10 mouse cellular contexts compared by ENCODE assay signal in genomic region chr2:6869956-6870710, GRCm38 (mm10).
DNase-seq lines count a peak whose midpoint lies in the region; ATAC-seq and TF ChIP-seq lines count a peak whose summit lies in the region.
"Had no signal": no experiment of that assay in that cellular context is flagged by ENCODE, and none has a peak within 500 bp of the region (broad histone marks: within the 10 kb centered on the region; RNA-seq: fewer than 3 reads in every experiment).

No protein-coding gene starts in this region.

- TF ChIP-seq POLR2A in cerebellum, adult 2 months (IDR thresholded peaks at IDR 0.05; ENCODE audit: borderline replicate concordance, insufficient read depth, low read length), result no peak
- TF ChIP-seq POLR2A in olfactory bulb, adult 2 months (IDR thresholded peaks at IDR 0.05; ENCODE audit: insufficient read depth, low read depth, low read length), result no peak

- H3K27ac ChIP-seq in cerebellum, adult 2 months (ENCODE audit: insufficient read depth, low read length), result no peak overlapping the region; the same call in 1 of the 2 replicates
- H3K27ac ChIP-seq in lung, embryonic 14.5 days (ENCODE audit: low read depth), result no peak overlapping the region
- peak overlapping the region; percentile 59 for H3K27ac ChIP-seq in hindbrain, embryonic 15.5 days (replicated peaks)
- peak overlapping the region; percentile 85 for H3K27ac ChIP-seq in olfactory bulb, adult 2 months (ENCODE audit: insufficient read depth, low read depth, low read length)

- WGBS in cerebellum, adult 2 months, result 11% methylated on average over 9 of the region's 9 CpGs
- WGBS in lung, embryonic 14.5 days, result 53% methylated on average over 9 of the region's 9 CpGs
- WGBS in hindbrain, embryonic 15.5 days, result 29% methylated on average over 9 of the region's 9 CpGs
- 15% methylated on average over 9 of the region's 9 CpGs for WGBS in olfactory bulb, adult 2 months

- no peaks in the 10 kb centered on the region for H3K9me3 ChIP-seq in lung, embryonic 14.5 days (ENCODE audit: low read depth, low read length)
- no peaks in the 10 kb centered on the region for H3K9me3 ChIP-seq in hindbrain, embryonic 15.5 days

- H3K36me3 ChIP-seq in lung, embryonic 14.5 days (ENCODE audit: insufficient read depth), result no peaks in the 10 kb centered on the region
- no peaks in the 10 kb centered on the region for H3K36me3 ChIP-seq in hindbrain, embryonic 15.5 days

- H3K9ac ChIP-seq in lung, embryonic 14.5 days, result no peak overlapping the region
- peak overlapping the region; percentile 25 for H3K9ac ChIP-seq in hindbrain, embryonic 15.5 days

- no peak for ATAC-seq in cerebellum, adult (ENCODE audit: insufficient number of reproducible peaks, low FRiP score, low TSS enrichment)
- no peak for ATAC-seq in lung, embryonic 14.5 days (ENCODE audit: insufficient read depth)
- no peak for ATAC-seq in hindbrain, embryonic 15.5 days (ENCODE audit: low FRiP score, low read depth)

- no peak for TF ChIP-seq CTCF in cerebellum, adult 2 months (IDR thresholded peaks at IDR 0.05; ENCODE audit: borderline replicate concordance, insufficient read depth, low read depth, low read length)
- no peak for TF ChIP-seq CTCF in lung, embryonic 14.5 days (IDR thresholded peaks at IDR 0.05; ENCODE audit: low read depth)
- no peak for TF ChIP-seq CTCF in olfactory bulb, adult 2 months (IDR thresholded peaks at IDR 0.05; ENCODE audit: insufficient read depth, low read depth, low read length)

- DNase-seq in cerebellum, adult 2 months, result no peak
- peak; percentile 20 for DNase-seq in lung, embryonic 14.5 days
- no peak for DNase-seq in lung, postnatal 4 days
- no peak for DNase-seq in layer of hippocampus, adult 9-10 months (ENCODE audit: low spot score)
- no peak for DNase-seq in spleen, postnatal 36 days (ENCODE audit: low spot score in 2 of 2)
- DNase-seq: kidney, postnatal 25 days; liver had no signal

- no peaks in the 10 kb centered on the region for H3K27me3 ChIP-seq in cerebellum, adult 2 months (ENCODE audit: control insufficient read depth, insufficient read depth, low read length)
- no peaks in the 10 kb centered on the region; the same call in 1 of the 2 replicates for H3K27me3 ChIP-seq in lung, embryonic 14.5 days (ENCODE audit: insufficient read depth, low read length)
- H3K27me3 ChIP-seq in hindbrain, embryonic 15.5 days, result no peaks in the 10 kb centered on the region

- H3K4me1 ChIP-seq in cerebellum, adult 2 months (ENCODE audit: control insufficient read depth, insufficient read depth, low read length), result peaks cover 10% of the 10 kb centered on the region; the same call in 1 of the 2 replicates
- H3K4me1 ChIP-seq in lung, embryonic 14.5 days (ENCODE audit: insufficient read depth), result no peaks in the 10 kb centered on the region
- H3K4me1 ChIP-seq in hindbrain, embryonic 15.5 days (replicated peaks), result peaks cover 59% of the 10 kb centered on the region
- H3K4me1 ChIP-seq in olfactory bulb, adult 2 months (ENCODE audit: control insufficient read depth, insufficient read depth, low read length), result peaks cover 5% of the 10 kb centered on the region

- H3K4me2 ChIP-seq in lung, embryonic 14.5 days, result no peak overlapping the region
- H3K4me2 ChIP-seq in hindbrain, embryonic 15.5 days, result peak overlapping the region; percentile 91

- peak overlapping the region; percentile 48 for H3K4me3 ChIP-seq in cerebellum, adult 2 months (replicated peaks; ENCODE audit: insufficient read depth, low read depth, low read length)
- no peak overlapping the region for H3K4me3 ChIP-seq in lung, embryonic 14.5 days (ENCODE audit: low read depth, low read length)
- peak overlapping the region; percentile 87 for H3K4me3 ChIP-seq in hindbrain, embryonic 15.5 days
- H3K4me3 ChIP-seq in olfactory bulb, adult 2 months (ENCODE audit: insufficient read depth, low read depth, low read length), result no peak overlapping the region

Comparison
In these comparisons a context has a peak if more than half of its experiments do, and no peak if none do; other contexts are left out.
1. H3K27ac ChIP-seq: peak in hindbrain, embryonic 15.5 days (single experiment) and olfactory bulb, adult 2 months (single experiment); none in cerebellum, adult 2 months (single experiment) and lung, embryonic 14.5 days (single experiment).
2. H3K4me3 ChIP-seq: peak in cerebellum, adult 2 months (single experiment) and hindbrain, embryonic 15.5 days (single experiment); none in lung, embryonic 14.5 days (single experiment) and olfactory bulb, adult 2 months (single experiment).